Comparison of ENCODE assay signal across 18 mouse cellular contexts in genomic region chr13:99729145-99729544, GRCm38 (mm10).
DNase-seq lines count a peak whose midpoint lies in the region; ATAC-seq lines count a peak whose summit lies in the region.
"Had no signal": no experiment of that assay in that cellular context is flagged by ENCODE, and none has a peak within 500 bp of the region (broad histone marks: within the 10 kb centered on the region; RNA-seq: fewer than 3 reads in every experiment).

No protein-coding gene starts in this region.

- H3K36me3 ChIP-seq in hindbrain, embryonic 16.5 days (ENCODE audit: control insufficient read depth, insufficient read depth, low read length): no peaks in the 10 kb centered on the region
- no peaks in the 10 kb centered on the region for H3K36me3 ChIP-seq in hindbrain, embryonic 13.5 days
- H3K36me3 ChIP-seq in embryonic facial prominence, embryonic 15.5 days: no peaks in the 10 kb centered on the region
- no peaks in the 10 kb centered on the region for H3K36me3 ChIP-seq in kidney, embryonic 16.5 days (ENCODE audit: insufficient read depth, low read length)
- H3K36me3 ChIP-seq in neural tube, embryonic 13.5 days: no peaks in the 10 kb centered on the region
- H3K36me3 ChIP-seq: liver, embryonic 15.5 days; midbrain, embryonic 15.5 days had no signal

- H3K9ac ChIP-seq in hindbrain, embryonic 16.5 days (ENCODE audit: low read depth, low read length): no peak overlapping the region
- no peak overlapping the region for H3K9ac ChIP-seq in hindbrain, embryonic 13.5 days
- no peak overlapping the region for H3K9ac ChIP-seq in embryonic facial prominence, embryonic 15.5 days
- H3K9ac ChIP-seq in kidney, embryonic 16.5 days (replicated peaks; ENCODE audit: low read length): no peak overlapping the region
- H3K9ac ChIP-seq in neural tube, embryonic 13.5 days: no peak overlapping the region
- H3K9ac ChIP-seq: liver, embryonic 15.5 days; midbrain, embryonic 15.5 days had no signal

- no peak overlapping the region for H3K27ac ChIP-seq in hindbrain, embryonic 16.5 days (ENCODE audit: low read depth, low read length)
- no peak overlapping the region for H3K27ac ChIP-seq in hindbrain, embryonic 13.5 days
- no peak overlapping the region for H3K27ac ChIP-seq in embryonic facial prominence, embryonic 15.5 days (replicated peaks)
- peak overlapping the region; percentile 28; the same call in 1 of the 2 replicates for H3K27ac ChIP-seq in kidney, embryonic 16.5 days (ENCODE audit: low read length)
- 0 out of 2 replicates have a peak overlapping the region, but pooled peaks have one; percentile 10 for H3K27ac ChIP-seq in neural tube, embryonic 13.5 days (replicated peaks)
- H3K27ac ChIP-seq: heart, adult 2 months; layer of hippocampus, adult 2 months; liver, embryonic 15.5 days; midbrain, embryonic 15.5 days had no signal

- no peak for DNase-seq in spleen, postnatal 36 days (ENCODE audit: low spot score in 2 of 2)
- DNase-seq: cerebellum, postnatal 36 days; heart, adult 2 months; heart, postnatal 14 days; left cerebral cortex, postnatal 4 days; lung, postnatal 4 days; right cerebral cortex, postnatal 25 days; thymus, postnatal 25 days had no signal

- no peak overlapping the region for H3K4me3 ChIP-seq in hindbrain, embryonic 16.5 days (ENCODE audit: low read length)
- H3K4me3 ChIP-seq in hindbrain, embryonic 13.5 days: no peak overlapping the region
- no peak overlapping the region for H3K4me3 ChIP-seq in embryonic facial prominence, embryonic 15.5 days (replicated peaks)
- H3K4me3 ChIP-seq in kidney, embryonic 16.5 days (ENCODE audit: low read length): no peak overlapping the region
- H3K4me3 ChIP-seq in neural tube, embryonic 13.5 days: no peak overlapping the region
- H3K4me3 ChIP-seq: heart, adult 2 months; layer of hippocampus, adult 2 months; liver, embryonic 15.5 days; midbrain, embryonic 15.5 days had no signal

- H3K9me3 ChIP-seq in hindbrain, embryonic 16.5 days (ENCODE audit: control insufficient read depth, low read length): no peaks in the 10 kb centered on the region
- H3K9me3 ChIP-seq in hindbrain, embryonic 13.5 days: no peaks in the 10 kb centered on the region
- H3K9me3 ChIP-seq in embryonic facial prominence, embryonic 15.5 days (replicated peaks): no peaks in the 10 kb centered on the region
- no peaks in the 10 kb centered on the region for H3K9me3 ChIP-seq in kidney, embryonic 16.5 days (ENCODE audit: low read length)
- H3K9me3 ChIP-seq in neural tube, embryonic 13.5 days: no peaks in the 10 kb centered on the region
- H3K9me3 ChIP-seq: liver, embryonic 15.5 days; midbrain, embryonic 15.5 days had no signal

- peak; percentile 63; the same call in 1 of the 2 replicates for ATAC-seq in hindbrain, embryonic 16.5 days
- ATAC-seq in hindbrain, embryonic 13.5 days (ENCODE audit: low FRiP score): no peak
- 0 out of 2 replicates have a peak, but pooled peaks have one; percentile 72 for ATAC-seq in embryonic facial prominence, embryonic 15.5 days (ENCODE audit: insufficient number of reproducible peaks, low FRiP score, low TSS enrichment, low read depth)
- peak; percentile 92 for ATAC-seq in kidney, embryonic 16.5 days (ENCODE audit: low FRiP score, low TSS enrichment)
- ATAC-seq in neural tube, embryonic 13.5 days (ENCODE audit: low read depth): 0 out of 2 replicates have a peak, but pooled peaks have one; percentile 27
- no peak for ATAC-seq in CD4-positive, CD25-positive, alpha-beta regulatory T cell, adult 4 months
- ATAC-seq: midbrain, embryonic 15.5 days had no signal

- H3K4me1 ChIP-seq in hindbrain, embryonic 16.5 days (ENCODE audit: control insufficient read depth, insufficient read depth, low read depth, low read length): peaks cover 3% of the 10 kb centered on the region
- peaks cover 16% of the 10 kb centered on the region for H3K4me1 ChIP-seq in hindbrain, embryonic 13.5 days (replicated peaks)
- H3K4me1 ChIP-seq in embryonic facial prominence, embryonic 15.5 days: no peaks in the 10 kb centered on the region
- H3K4me1 ChIP-seq in kidney, embryonic 16.5 days (ENCODE audit: insufficient read depth, low read length): peaks cover 13% of the 10 kb centered on the region
- peaks cover 21% of the 10 kb centered on the region for H3K4me1 ChIP-seq in neural tube, embryonic 13.5 days (replicated peaks)
- H3K4me1 ChIP-seq: liver, embryonic 15.5 days had no signal

- 44% methylated on average over 5 of the region's 5 CpGs for WGBS in hindbrain, embryonic 16.5 days
- 42% methylated on average over 5 of the region's 5 CpGs for WGBS in hindbrain, embryonic 13.5 days
- 62% methylated on average over 5 of the region's 5 CpGs for WGBS in embryonic facial prominence, embryonic 15.5 days
- 9% methylated on average over 5 of the region's 5 CpGs for WGBS in kidney, embryonic 16.5 days
- 23% methylated on average over 5 of the region's 5 CpGs for WGBS in neural tube, embryonic 13.5 days

- no peaks in the 10 kb centered on the region for H3K27me3 ChIP-seq in hindbrain, embryonic 16.5 days (replicated peaks; ENCODE audit: control insufficient read depth, insufficient read depth, low read length)
- no peaks in the 10 kb centered on the region for H3K27me3 ChIP-seq in hindbrain, embryonic 13.5 days
- no peaks in the 10 kb centered on the region for H3K27me3 ChIP-seq in embryonic facial prominence, embryonic 15.5 days
- H3K27me3 ChIP-seq in kidney, embryonic 16.5 days (ENCODE audit: insufficient read depth, low read length): no peaks in the 10 kb centered on the region
- no peaks in the 10 kb centered on the region for H3K27me3 ChIP-seq in neural tube, embryonic 13.5 days
- H3K27me3 ChIP-seq: CH12.LX; midbrain, embryonic 15.5 days had no signal

- no peak overlapping the region for H3K4me2 ChIP-seq in hindbrain, embryonic 16.5 days (ENCODE audit: low read length)
- H3K4me2 ChIP-seq in hindbrain, embryonic 13.5 days: no peak overlapping the region
- H3K4me2 ChIP-seq in embryonic facial prominence, embryonic 15.5 days (replicated peaks): no peak overlapping the region
- no peak overlapping the region for H3K4me2 ChIP-seq in kidney, embryonic 16.5 days (replicated peaks; ENCODE audit: low read depth, low read length)
- H3K4me2 ChIP-seq in neural tube, embryonic 13.5 days: no peak overlapping the region
- H3K4me2 ChIP-seq: liver, embryonic 15.5 days; midbrain, embryonic 15.5 days had no signal

Comparison
In these comparisons a context has a peak if more than half of its experiments do, and no peak if none do; other contexts are left out.
1. ATAC-seq: peak in hindbrain, embryonic 16.5 days (single experiment), embryonic facial prominence, embryonic 15.5 days (single experiment), kidney, embryonic 16.5 days (single experiment) and neural tube, embryonic 13.5 days (single experiment); none in hindbrain, embryonic 13.5 days (single experiment) and CD4-positive, CD25-positive, alpha-beta regulatory T cell, adult 4 months (single experiment).
2. H3K27ac ChIP-seq: peak in kidney, embryonic 16.5 days (single experiment) and neural tube, embryonic 13.5 days (single experiment); none in hindbrain, embryonic 16.5 days (single experiment), hindbrain, embryonic 13.5 days (single experiment) and embryonic facial prominence, embryonic 15.5 days (single experiment).